Mouse (Mus musculus) heart, adult 11 months (tissue): Measurements from ENCODE around the gene Pnpla1.

Experiments used
- DNase-seq: peaks from one replicate; pipeline ENCODE4 v3.0.0; 2022

The Pnpla1 gene

GRCm38 (mm10) chr17:28926380-28926779 is 68.2 kb downstream of the Pnpla1 start:
- DNase-seq, result peak; percentile 97

GRCm38 (mm10) chr17:28926866-28927635 is 68.8 kb downstream of the Pnpla1 start:
- peak; percentile 95 for DNase-seq

DNA sequence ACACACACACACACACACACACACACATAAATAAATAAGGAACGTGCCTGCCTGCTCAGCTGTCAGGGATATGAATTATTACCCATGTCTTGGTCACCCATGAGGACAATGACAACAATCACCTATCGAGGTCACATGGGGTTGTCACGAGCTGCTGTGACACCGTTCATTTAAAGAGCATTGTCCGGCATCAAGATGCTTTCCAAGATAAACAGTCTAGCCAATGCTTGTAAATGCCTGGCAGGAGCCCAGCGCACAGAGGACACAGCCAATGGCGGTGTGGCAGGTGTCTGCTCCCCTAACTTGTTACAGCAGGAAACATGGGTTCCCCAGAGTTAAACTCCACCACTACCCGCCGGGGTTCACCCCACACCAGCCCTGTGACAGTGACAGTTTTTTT is 69.8 kb downstream of the Pnpla1 start:
- peak; percentile 96 for DNase-seq

DNA sequence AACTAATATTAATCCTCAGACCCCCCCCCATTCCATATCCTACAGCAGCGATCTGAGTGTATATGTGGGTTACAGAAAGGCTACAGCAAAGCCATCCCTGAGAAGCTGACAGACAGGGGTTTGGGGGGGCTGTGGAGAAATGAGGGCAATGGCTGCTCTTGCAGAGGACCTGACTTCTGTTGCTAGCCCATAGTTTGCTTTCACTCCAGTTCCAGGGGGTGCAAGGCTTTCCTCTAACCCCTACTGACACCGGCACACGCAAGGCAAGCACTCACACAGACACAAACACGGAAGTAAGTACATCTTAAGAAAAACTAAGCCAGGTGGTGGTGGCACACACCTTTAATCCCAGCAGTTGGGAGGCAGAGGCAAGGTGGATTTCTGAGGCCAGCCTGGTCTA is 71.2 kb downstream of the Pnpla1 start:
- peak; percentile 81 for DNase-seq

GRCm38 (mm10) chr17:28930392-28931074 is 72.3 kb downstream of the Pnpla1 start:
- DNase-seq, result peak; percentile 99

DNA sequence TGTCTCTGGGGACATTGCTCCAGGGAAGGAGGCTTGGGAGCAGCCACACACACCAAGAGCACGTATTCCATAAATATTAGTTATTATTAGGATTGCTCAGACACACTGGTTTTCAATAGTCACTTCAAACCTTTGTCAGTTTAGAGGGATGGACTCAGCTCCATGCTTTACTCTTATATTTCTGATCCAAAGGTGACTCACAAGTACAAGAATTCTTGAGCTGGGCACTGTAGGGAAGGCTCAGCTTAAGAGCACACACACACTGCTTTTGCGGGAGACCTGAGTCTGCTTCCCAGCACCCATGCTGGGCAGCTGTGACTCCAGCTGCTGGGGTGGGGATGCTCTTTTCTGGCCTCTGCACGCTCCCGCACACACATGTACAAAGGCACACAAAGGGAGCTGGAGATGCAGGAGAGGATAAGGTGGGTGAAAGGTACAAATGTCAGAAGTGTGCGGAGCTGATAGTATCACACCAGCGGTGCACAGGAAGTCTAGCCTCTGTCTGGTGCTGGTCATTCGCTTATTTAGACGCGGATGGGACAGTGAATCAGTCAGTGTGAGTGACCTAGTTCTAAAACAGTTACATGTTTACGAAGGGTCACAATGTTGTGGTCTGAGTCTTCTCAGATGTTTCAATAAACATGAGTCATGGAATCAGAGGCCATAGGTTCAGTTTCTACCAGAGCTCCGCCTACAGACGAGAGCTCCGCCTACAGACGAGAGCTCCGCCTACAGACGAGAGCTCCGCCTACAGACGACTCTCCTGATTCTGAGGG is 73.4 kb downstream of the Pnpla1 start:
- peak; percentile 91 for DNase-seq

DNA sequence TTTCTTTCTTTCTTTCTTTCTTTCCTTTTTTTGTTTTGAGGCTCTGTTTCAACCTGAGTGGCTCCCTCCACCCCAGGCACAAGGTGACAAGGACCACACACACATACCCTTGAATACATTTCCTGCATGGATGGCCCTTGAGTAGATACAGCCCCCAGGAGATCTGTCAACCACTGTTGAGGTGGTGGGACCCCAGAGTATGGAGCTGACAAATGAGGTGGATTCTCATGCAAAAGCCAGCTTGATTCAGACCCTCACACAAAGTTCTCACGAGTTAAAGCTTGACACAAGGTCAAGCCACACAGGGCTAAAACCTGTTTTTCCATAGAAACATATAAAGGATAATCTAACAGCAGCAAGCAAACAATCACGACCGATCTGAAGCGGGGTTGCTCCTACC is 74.1 kb downstream of the Pnpla1 start:
- peak; percentile 80 for DNase-seq

GRCm38 (mm10) chr17:28934120-28934916 is 76.1 kb downstream of the Pnpla1 start:
- DNase-seq, result no peak

DNA sequence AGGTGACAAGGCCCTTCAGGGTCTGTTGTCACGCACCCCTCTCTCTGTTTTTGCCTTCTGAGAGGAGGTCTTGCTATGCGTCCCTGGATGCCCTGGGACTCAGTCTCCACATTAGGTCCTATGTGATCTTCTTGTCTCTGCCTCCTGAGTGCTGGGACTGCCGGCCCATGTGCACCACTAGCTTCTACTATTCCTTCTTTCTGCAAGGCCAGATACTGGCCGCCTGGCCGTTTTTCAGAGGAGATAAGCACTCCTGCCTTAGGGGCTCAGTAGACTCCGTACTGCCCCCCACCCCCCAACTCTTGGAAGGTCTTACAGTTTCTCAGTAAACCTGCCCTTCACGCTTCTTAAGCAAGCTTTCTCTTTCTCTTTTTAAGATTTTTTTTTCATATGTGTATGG is 77.9 kb downstream of the Pnpla1 start:
- DNase-seq, result no peak

DNA sequence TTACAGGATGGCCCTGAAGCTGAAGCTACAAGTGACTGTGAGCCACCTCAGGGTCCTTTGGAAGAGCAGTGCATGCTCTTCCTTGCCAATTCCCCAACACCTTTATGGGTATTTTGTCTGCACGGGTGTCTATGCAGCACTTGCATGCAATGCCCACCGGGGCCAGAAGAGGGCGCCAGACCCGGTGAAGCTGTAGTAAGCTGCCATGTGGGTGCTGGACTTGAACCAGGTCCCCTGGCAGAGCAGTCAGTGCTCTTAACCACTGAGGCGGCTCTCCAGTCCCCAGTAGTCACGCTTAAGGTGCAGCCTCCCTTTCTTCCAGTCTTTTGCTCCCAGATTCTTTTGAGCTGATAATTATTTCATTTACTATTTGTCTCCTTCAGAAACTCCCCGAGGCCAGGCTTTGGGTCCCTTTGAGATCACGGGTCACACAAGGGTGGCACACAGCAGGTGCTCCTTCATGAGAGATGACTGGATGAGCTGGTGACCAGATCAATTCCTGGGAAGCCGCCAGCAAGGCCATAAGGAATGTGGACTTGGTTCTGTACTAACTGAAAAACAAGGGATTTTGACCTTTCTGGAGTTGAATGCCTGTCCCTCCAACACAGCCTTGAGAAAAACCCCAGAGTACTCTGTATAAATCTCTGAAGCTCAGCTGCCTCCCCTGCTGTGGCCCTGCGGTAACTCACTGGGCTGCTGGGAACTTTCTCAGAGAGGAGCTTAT is 78.6 kb downstream of the Pnpla1 start:
- DNase-seq, result no peak
